8 mouse cellular contexts compared by ENCODE assay signal in the genomic region with DNA sequence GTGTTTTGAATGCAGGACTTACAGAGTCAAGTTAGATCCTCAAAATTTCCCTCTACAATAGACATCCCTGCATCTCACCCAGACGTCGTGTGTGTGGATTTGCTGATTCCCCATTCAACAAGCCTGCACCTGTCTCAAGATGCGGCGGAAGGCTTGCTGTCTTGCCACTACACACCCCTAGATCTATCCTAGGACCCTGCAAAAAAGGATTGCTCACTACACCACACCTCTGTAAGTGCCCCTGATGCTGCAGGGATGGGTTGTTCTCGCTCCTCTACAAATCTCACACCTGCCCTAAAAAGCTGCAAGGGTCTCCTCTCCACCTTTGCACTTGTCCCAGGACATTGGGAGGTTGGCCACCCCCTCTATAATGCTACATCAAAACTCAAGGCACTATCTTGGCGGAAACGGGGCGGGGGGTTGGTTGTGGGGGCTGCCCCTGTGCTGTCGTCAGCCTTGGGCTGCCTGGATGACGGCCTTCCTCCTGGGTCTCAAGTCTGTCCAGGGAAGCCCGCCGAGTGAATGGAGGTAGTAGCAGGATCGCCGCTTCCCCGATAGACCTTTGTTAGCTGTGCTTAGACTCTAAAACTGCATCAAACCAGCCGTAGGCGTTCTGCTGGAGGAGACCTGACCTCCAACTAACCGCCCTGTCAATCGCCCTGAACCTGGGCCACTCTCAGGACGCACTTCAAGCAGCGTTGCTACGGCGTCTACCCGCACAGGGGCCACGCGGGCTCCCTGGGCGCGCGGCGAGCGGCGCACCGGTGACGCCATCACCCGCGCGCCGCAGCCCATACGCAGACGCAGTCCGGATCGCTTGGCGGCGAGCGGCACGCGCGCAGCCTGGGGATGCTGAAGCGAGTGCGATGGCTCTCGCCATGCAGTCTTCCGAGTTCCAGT. TPM values are rescaled to one million over a fixed set of nuclear protein-coding genes. Genes with fewer than 3 reads are reported as not detected.
DNase-seq lines count a peak whose midpoint lies in the region; ATAC-seq and TF ChIP-seq lines count a peak whose summit lies in the region.

A gene (plus strand): TSS at position 492 of the 900 bp plus-strand sequence.
A gene (minus strand): TSS at position 741 of the 900 bp plus-strand sequence.

- peak within 1 kb of the TSS; percentile 74 for H3K9ac ChIP-seq in forebrain, postnatal 0 days

- no peaks in the 10 kb centered on the region for H3K4me1 ChIP-seq in cerebellum, adult 2 months (ENCODE audit: control insufficient read depth, insufficient read depth, low read length)
- peaks cover 11% of the 10 kb centered on the region; the same call in 1 of the 2 replicates for H3K4me1 ChIP-seq in forebrain, postnatal 0 days (ENCODE audit: insufficient read depth)
- H3K4me1 ChIP-seq in hindbrain, embryonic 10.5 days (replicated peaks), result peaks cover 33% of the 10 kb centered on the region

- peak within 1 kb of the TSS; percentile 13; the same call in 1 of the 2 replicates for H3K27ac ChIP-seq in cerebellum, adult 2 months (ENCODE audit: insufficient read depth, low read length)
- H3K27ac ChIP-seq in forebrain, postnatal 0 days (ENCODE audit: low read depth, low read length), result peak within 1 kb of the TSS; percentile 88
- peak within 1 kb of the TSS; percentile 95 for H3K27ac ChIP-seq in hindbrain, embryonic 10.5 days

- H3K9me3 ChIP-seq in forebrain, postnatal 0 days (ENCODE audit: low read length), result no peaks in the 10 kb centered on the region
- H3K9me3 ChIP-seq in hindbrain, embryonic 10.5 days, result no peaks in the 10 kb centered on the region

- H3K4me2 ChIP-seq in forebrain, postnatal 0 days (ENCODE audit: low read depth), result peak within 1 kb of the TSS; percentile 84

- no peaks in the 10 kb centered on the region for H3K36me3 ChIP-seq in forebrain, postnatal 0 days (ENCODE audit: insufficient read depth)
- H3K36me3 ChIP-seq in hindbrain, embryonic 10.5 days, result peaks cover 18% of the 10 kb centered on the region

- peak within 1 kb of the TSS; percentile 89 for H3K4me3 ChIP-seq in cerebellum, adult 2 months (replicated peaks; ENCODE audit: insufficient read depth, low read depth, low read length)
- H3K4me3 ChIP-seq in forebrain, postnatal 0 days (ENCODE audit: low read depth, low read length), result peak within 1 kb of the TSS; percentile 87
- H3K4me3 ChIP-seq in hindbrain, embryonic 10.5 days, result peak within 1 kb of the TSS; percentile 94

- 5% methylated on average over 52 of the region's 52 CpGs for WGBS in cerebellum, adult 2 months
- WGBS in forebrain, postnatal 0 days, result 7% methylated on average over 52 of the region's 52 CpGs
- WGBS in hindbrain, embryonic 10.5 days, result 5% methylated on average over 52 of the region's 52 CpGs

- DNase-seq in MN1 (ENCODE audit: low spot score), result peak; percentile 92
- DNase-seq in cerebellum, adult 2 months, result peak; percentile 81 to 82
- peak; percentile 96 for DNase-seq in forebrain, postnatal 0 days
- peak; percentile 85 for DNase-seq in hindbrain, embryonic 10.5 days (ENCODE audit: low spot score)
- DNase-seq in layer of hippocampus, postnatal 14 days (ENCODE audit: low spot score in 2 of 2), result peak; percentile 72 to 78
- peak; percentile 73 for DNase-seq in lung, postnatal 14 days
- peak; percentile 71 for DNase-seq in retina, adult 2 months (ENCODE audit: low read depth, low spot score)
- peak; percentile 66 for DNase-seq in thymus, postnatal 25 days

- ATAC-seq in forebrain, postnatal 0 days, result peak; percentile 99

- TF ChIP-seq CTCF in cerebellum, adult 2 months (IDR thresholded peaks at IDR 0.05; ENCODE audit: borderline replicate concordance, insufficient read depth, low read depth, low read length), result no peak
- no peak for TF ChIP-seq CTCF in forebrain, postnatal 0 days (IDR thresholded peaks at IDR 0.05; ENCODE audit: low read depth)

- peak; percentile 94 for TF ChIP-seq POLR2A in cerebellum, adult 2 months (IDR thresholded peaks at IDR 0.05; ENCODE audit: borderline replicate concordance, insufficient read depth, low read length)

- H3K27me3 ChIP-seq in cerebellum, adult 2 months (ENCODE audit: control insufficient read depth, insufficient read depth, low read length), result no peaks in the 10 kb centered on the region
- no peaks in the 10 kb centered on the region for H3K27me3 ChIP-seq in forebrain, postnatal 0 days (ENCODE audit: insufficient read depth, low read length)
- no peaks in the 10 kb centered on the region for H3K27me3 ChIP-seq in hindbrain, embryonic 10.5 days (ENCODE audit: insufficient read depth, poor library complexity, severe bottlenecking)

RNA-seq across cellular contexts. Expression of the first gene that starts in this region (rescaled TPM):
- 16.9 and 17.3 TPM in 2 replicates for polyA plus RNA-seq in cerebellum, adult 2 months (2012; rRNA removed)
- total RNA-seq in forebrain, postnatal 0 days (2014; rRNA removed), result 26.8 and 40.4 TPM in 2 replicates
- 32.0 and 39.4 TPM in 2 replicates for polyA plus RNA-seq in forebrain, postnatal 0 days (2015; fragmentation: Nextera tagmentation; extraction: Ambion mirVana)
- 73.4 and 99.0 TPM in 2 replicates for polyA plus RNA-seq in hindbrain, embryonic 10.5 days (2016; fragmentation: Nextera tagmentation; extraction: Ambion mirVana)
- total RNA-seq in layer of hippocampus, postnatal 14 days (2021), result 10 to 100 TPM; 17.1 to 17.8 TPM

RNA-seq across cellular contexts. Expression of the second gene that starts in this region (rescaled TPM):
- polyA plus RNA-seq in cerebellum, adult 2 months (2012; rRNA removed), result 0.29 and 0.36 TPM in 2 replicates
- 0.57 and 0.62 TPM in 2 replicates for total RNA-seq in forebrain, postnatal 0 days (2014; rRNA removed)
- 0.90 and 1.1 TPM in 2 replicates for polyA plus RNA-seq in forebrain, postnatal 0 days (2015; fragmentation: Nextera tagmentation; extraction: Ambion mirVana)
- 0.30 and 0.37 TPM in 2 replicates for polyA plus RNA-seq in hindbrain, embryonic 10.5 days (2016; fragmentation: Nextera tagmentation; extraction: Ambion mirVana)
- total RNA-seq in layer of hippocampus, postnatal 14 days (2021), result 1 to 10 TPM; 1.2 to 1.6 TPM

Comparison
In these comparisons a context has a peak if more than half of its experiments do, and no peak if none do; other contexts are left out.
1. Peak in every context shown above with its lines: DNase-seq, ATAC-seq, H3K4me3 ChIP-seq and H3K27ac ChIP-seq.
2. H3K27ac ChIP-seq: peak in every context shown above with its lines; median percentile 95 in hindbrain, embryonic 10.5 days; 88 in forebrain, postnatal 0 days; 13 in cerebellum, adult 2 months.